Mouse (Mus musculus) neural tube, embryonic 15.5 days (tissue): ENCODE measurements around the gene Ints13. TPM values are rescaled to one million over a fixed set of nuclear protein-coding genes. Genes with fewer than 3 reads are reported as not detected.

ENCODE experiments used
- polyA plus RNA-seq: library from polyadenylated mRNA; unstranded; fragments of >200 nt; fragmentation: Nextera tagmentation; extraction: Ambion mirVana; gene quantifications from 2 replicates; pipeline ENCODE4 v1.2.1, GENCODE M21; 2015

Ints13 gene
- polyA plus RNA-seq, 1 experiment from 2014 or later, result 40.5 TPM

Other genes with a start within 250 kb of the Ints13 start
- gene Itpr2, start 75.6 kb downstream of the Ints13 start, polyA plus RNA-seq, result 9.0 and 13.2 TPM in 2 replicates
- gene Fgfr1op2, start 632 bp downstream of the Ints13 start, polyA plus RNA-seq, result 39.8 and 57.3 TPM in 2 replicates
- gene Med21, start 64.7 kb upstream of the Ints13 start, polyA plus RNA-seq, result 124 and 135 TPM in 2 replicates
- gene Tm7sf3, start 65.0 kb upstream of the Ints13 start, polyA plus RNA-seq, result 29.3 and 31.3 TPM in 2 replicates
- gene Stk38l, start 147.2 kb upstream of the Ints13 start, polyA plus RNA-seq, result 12.1 and 13.2 TPM in 2 replicates
- gene Arntl2, start 218.2 kb upstream of the Ints13 start, polyA plus RNA-seq, result 4.1 and 4.5 TPM in 2 replicates